Comparison of ENCODE assay signal across 9 mouse cellular contexts in the genomic region with DNA sequence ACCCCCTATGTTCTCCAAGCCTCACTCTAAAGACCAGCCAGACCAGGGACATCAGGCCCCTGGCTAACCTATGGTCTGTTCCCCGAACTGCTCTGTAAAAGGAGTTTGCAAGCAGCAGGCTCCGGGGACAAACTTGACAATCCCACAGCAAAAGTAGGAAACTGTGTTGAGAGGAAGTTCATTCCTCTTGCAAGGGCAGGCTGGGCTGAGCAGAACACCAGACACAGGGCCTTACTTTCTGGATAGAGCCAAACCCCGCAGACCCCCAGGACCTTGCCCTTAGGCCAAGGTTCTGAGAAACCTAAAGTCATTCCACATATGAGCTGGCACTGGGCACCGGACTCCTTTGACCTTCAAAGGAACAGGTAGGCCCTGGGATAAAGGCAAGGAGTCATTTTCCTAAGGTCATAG. TPM values are rescaled to one million over a fixed set of nuclear protein-coding genes. Genes with fewer than 3 reads are reported as not detected.
DNase-seq lines count a peak whose midpoint lies in the region; ATAC-seq and TF ChIP-seq lines count a peak whose summit lies in the region.
"Had no signal": no experiment of that assay in that cellular context is flagged by ENCODE, and none has a peak within 500 bp of the region (broad histone marks: within the 10 kb centered on the region; RNA-seq: fewer than 3 reads in every experiment).

No protein-coding gene starts in this region.

- 57% methylated on average over 4 of the region's 4 CpGs for WGBS in embryonic facial prominence, embryonic 10.5 days
- WGBS in intestine, embryonic 15.5 days: 57% methylated on average over 4 of the region's 4 CpGs
- WGBS in neural tube, embryonic 15.5 days: 60% methylated on average over 4 of the region's 4 CpGs

- intact Hi-C loops in left cerebral cortex, adult 2 months (cut with DNase I): no loop called here
- intact Hi-C loops in left cerebral cortex, postnatal 36 days (cut with DNase I): loop anchor here (2.0 to 5.0 kb wide), 2 partner anchors 95 to 143 kb away; partner anchors contain the start of genes Ift122 and Mbd4

- no peak overlapping the region for H3K9ac ChIP-seq in intestine, embryonic 15.5 days
- no peak overlapping the region for H3K9ac ChIP-seq in neural tube, embryonic 15.5 days (replicated peaks)

- no peaks in the 10 kb centered on the region for H3K36me3 ChIP-seq in embryonic facial prominence, embryonic 10.5 days (replicated peaks)
- H3K36me3 ChIP-seq in intestine, embryonic 15.5 days: no peaks in the 10 kb centered on the region
- H3K36me3 ChIP-seq in neural tube, embryonic 15.5 days: no peaks in the 10 kb centered on the region

- peaks cover 63% of the 10 kb centered on the region for H3K27me3 ChIP-seq in embryonic facial prominence, embryonic 10.5 days (replicated peaks; ENCODE audit: low read depth, poor library complexity, severe bottlenecking)
- peaks cover 30% of the 10 kb centered on the region for H3K27me3 ChIP-seq in intestine, embryonic 15.5 days (replicated peaks)
- H3K27me3 ChIP-seq in neural tube, embryonic 15.5 days (replicated peaks): peaks cover 48% of the 10 kb centered on the region

- H3K9me3 ChIP-seq in embryonic facial prominence, embryonic 10.5 days: no peaks in the 10 kb centered on the region
- H3K9me3 ChIP-seq in intestine, embryonic 15.5 days: no peaks in the 10 kb centered on the region
- H3K9me3 ChIP-seq in neural tube, embryonic 15.5 days (replicated peaks): no peaks in the 10 kb centered on the region

- no peak for DNase-seq in left cerebral cortex, adult 2 months (ENCODE audit: extremely low spot score in 1 of 2, low spot score in 2 of 2)
- DNase-seq in left cerebral cortex, postnatal 36 days (ENCODE audit: low spot score in 2 of 2): no peak
- DNase-seq in embryonic facial prominence, embryonic 10.5 days (ENCODE audit: low spot score): peak; percentile 19
- DNase-seq in layer of hippocampus, postnatal 14 days (ENCODE audit: low spot score in 2 of 2): no peak
- DNase-seq in spleen, postnatal 10 days (ENCODE audit: low spot score in 2 of 2): no peak
- DNase-seq in layer of hippocampus, adult 8-10 months (ENCODE audit: low spot score in 2 of 2): no peak

- H3K4me3 ChIP-seq in left cerebral cortex, adult 2 months: no peak overlapping the region
- H3K4me3 ChIP-seq in embryonic facial prominence, embryonic 10.5 days: peak overlapping the region; percentile 62
- 0 out of 2 replicates have a peak overlapping the region, but pooled peaks have one; percentile 71 for H3K4me3 ChIP-seq in intestine, embryonic 15.5 days (replicated peaks)
- no peak overlapping the region for H3K4me3 ChIP-seq in neural tube, embryonic 15.5 days (replicated peaks)

- H3K4me2 ChIP-seq in intestine, embryonic 15.5 days (replicated peaks): peak overlapping the region; percentile 93
- peak overlapping the region; percentile 90 for H3K4me2 ChIP-seq in neural tube, embryonic 15.5 days

- TF ChIP-seq CTCF in left cerebral cortex, adult 2 months (IDR thresholded peaks at IDR 0.05): no peak

- ATAC-seq in intestine, embryonic 15.5 days: peak; percentile 1; the same call in 1 of the 2 replicates
- ATAC-seq in neural tube, embryonic 15.5 days (ENCODE audit: low FRiP score): no peak

- H3K4me1 ChIP-seq in embryonic facial prominence, embryonic 10.5 days: peaks cover 79% of the 10 kb centered on the region
- peaks cover 58% of the 10 kb centered on the region for H3K4me1 ChIP-seq in intestine, embryonic 15.5 days (replicated peaks)
- H3K4me1 ChIP-seq in neural tube, embryonic 15.5 days: peaks cover 33% of the 10 kb centered on the region

- peak overlapping the region; percentile 44 for H3K27ac ChIP-seq in left cerebral cortex, adult 2 months
- H3K27ac ChIP-seq in embryonic facial prominence, embryonic 10.5 days (replicated peaks): peak overlapping the region; percentile 67
- H3K27ac ChIP-seq in intestine, embryonic 15.5 days: peak overlapping the region; percentile 82
- peak overlapping the region; percentile 58; the same call in 1 of the 2 replicates for H3K27ac ChIP-seq in neural tube, embryonic 15.5 days (replicated peaks)

RNA-seq across cellular contexts. Expression of gene Plxnd1, which starts 0.7 kb away (rescaled TPM):
- 100 to 1,000 TPM; 127 to 131 TPM for total RNA-seq in left cerebral cortex, adult 2 months (2021)
- total RNA-seq in left cerebral cortex, postnatal 36 days (2021): 100 to 1,000 TPM; 115 to 121 TPM
- 26.8 and 28.1 TPM in 2 replicates for polyA plus RNA-seq in embryonic facial prominence, embryonic 10.5 days (2016; fragmentation: Nextera tagmentation; extraction: Ambion mirVana)
- 26.6 and 28.9 TPM in 2 replicates for polyA plus RNA-seq in intestine, embryonic 15.5 days (2015; fragmentation: Nextera tagmentation; extraction: Ambion mirVana)
- polyA plus RNA-seq in neural tube, embryonic 15.5 days (2015; fragmentation: Nextera tagmentation; extraction: Ambion mirVana): 8.8 and 9.8 TPM in 2 replicates
- 10 to 100 TPM; 40.9 to 47.9 TPM for total RNA-seq in layer of hippocampus, postnatal 14 days (2021)
- 10 to 100 TPM; 17.9 to 35.6 (median 31.1) TPM for total RNA-seq in layer of hippocampus, adult 8-10 months (2022)

RNA-seq across cellular contexts. Expression of gene H1foo, which starts 50.8 kb away (rescaled TPM):
- not detected for total RNA-seq in left cerebral cortex, adult 2 months (2021)
- not detected for total RNA-seq in left cerebral cortex, postnatal 36 days (2021)
- not detected in 2 replicates for polyA plus RNA-seq in embryonic facial prominence, embryonic 10.5 days (2016; fragmentation: Nextera tagmentation; extraction: Ambion mirVana)
- polyA plus RNA-seq in intestine, embryonic 15.5 days (2015; fragmentation: Nextera tagmentation; extraction: Ambion mirVana): not detected in 2 replicates
- polyA plus RNA-seq in neural tube, embryonic 15.5 days (2015; fragmentation: Nextera tagmentation; extraction: Ambion mirVana): not detected in 2 replicates
- total RNA-seq in layer of hippocampus, postnatal 14 days (2021): not detected
- not detected for total RNA-seq in layer of hippocampus, adult 8-10 months (2022)
- polyA plus RNA-seq: neural tube, embryonic 11.5 days had no signal

Comparison
In these comparisons a context has a peak if more than half of its experiments do, and no peak if none do; other contexts are left out.
1. H3K4me3 ChIP-seq: peak in embryonic facial prominence, embryonic 10.5 days (single experiment) and intestine, embryonic 15.5 days (single experiment); none in left cerebral cortex, adult 2 months (single experiment) and neural tube, embryonic 15.5 days (single experiment).
2. Peak in every context shown above with its lines, with median percentiles within 50 percentile points of each other: H3K27ac ChIP-seq.